Mouse (Mus musculus) right cerebral cortex, postnatal 36 days (tissue): ENCODE measurements around the gene Ston1.

Source experiments
- DNase-seq, 2 experiments: peaks; one replicate each; pipeline ENCODE4 v3.0.0; 2022; ENCODE audit warnings: low spot score in 2 of 2, mixed read lengths in 1 of 2

Ston1 gene

DNA sequence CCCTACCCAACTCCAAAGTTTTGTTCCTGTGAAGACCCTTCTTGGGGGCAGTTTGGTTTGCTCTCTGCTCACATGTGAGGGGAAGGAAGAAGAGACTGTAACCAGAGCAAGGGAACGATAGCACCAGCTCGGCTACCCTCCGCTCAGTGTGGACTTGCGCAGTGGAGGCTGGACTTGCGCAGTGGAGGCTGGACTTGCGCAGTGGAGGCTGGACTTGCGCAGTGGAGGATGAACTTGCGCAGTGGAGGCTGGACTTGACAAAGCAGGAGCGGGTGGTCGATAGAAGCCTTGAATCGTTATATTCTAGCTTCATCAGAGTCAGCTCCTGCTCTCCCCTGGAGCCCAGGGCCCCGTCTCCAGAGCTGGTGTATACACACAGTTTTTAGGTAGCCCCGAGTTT, 27.9 kb downstream of the Ston1 start:
- DNase-seq: no peak

DNA sequence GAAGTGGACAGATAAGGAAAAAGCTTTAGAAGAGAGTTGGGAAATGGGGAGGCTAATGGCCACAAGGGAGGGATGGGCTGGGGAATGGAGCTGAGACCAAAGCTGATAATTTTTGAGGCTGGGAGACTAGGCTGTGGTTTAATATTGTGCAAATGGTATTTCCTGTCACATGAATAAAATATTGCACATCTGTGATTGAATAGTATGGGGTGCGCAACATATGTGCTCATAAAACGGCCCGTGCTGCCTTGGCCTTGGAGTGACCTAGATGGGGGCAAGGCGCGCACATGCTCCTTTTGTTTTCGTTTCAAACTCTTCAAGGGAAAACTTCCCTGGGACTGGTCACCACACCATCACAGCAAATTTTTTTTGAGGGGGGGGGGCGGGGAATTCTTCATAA, 28.4 kb downstream of the Ston1 start:
- DNase-seq: no peak

DNA sequence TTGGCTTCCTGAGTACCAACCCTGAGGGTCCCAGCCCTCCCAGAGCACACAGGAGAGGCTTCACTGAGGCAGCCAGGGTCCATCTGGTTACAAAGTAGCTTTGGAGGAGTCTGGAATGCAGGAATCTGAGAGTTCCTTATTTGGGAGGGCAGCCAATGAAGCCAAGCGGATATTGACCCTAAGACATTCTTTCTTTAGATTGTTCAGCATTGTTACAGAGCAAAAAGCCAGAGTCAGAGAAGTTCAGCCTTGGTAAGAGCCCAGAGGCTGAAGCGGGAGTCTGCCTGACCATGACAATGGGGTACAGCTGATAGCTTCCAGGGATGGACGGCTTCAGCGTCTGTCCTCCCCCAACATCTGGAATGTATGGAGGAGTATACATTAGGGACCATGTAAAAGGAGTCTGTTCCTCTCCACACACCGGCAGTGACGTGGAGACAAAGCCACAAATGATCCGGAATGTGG, 28.9 kb downstream of the Ston1 start:
- DNase-seq: no peak

DNA sequence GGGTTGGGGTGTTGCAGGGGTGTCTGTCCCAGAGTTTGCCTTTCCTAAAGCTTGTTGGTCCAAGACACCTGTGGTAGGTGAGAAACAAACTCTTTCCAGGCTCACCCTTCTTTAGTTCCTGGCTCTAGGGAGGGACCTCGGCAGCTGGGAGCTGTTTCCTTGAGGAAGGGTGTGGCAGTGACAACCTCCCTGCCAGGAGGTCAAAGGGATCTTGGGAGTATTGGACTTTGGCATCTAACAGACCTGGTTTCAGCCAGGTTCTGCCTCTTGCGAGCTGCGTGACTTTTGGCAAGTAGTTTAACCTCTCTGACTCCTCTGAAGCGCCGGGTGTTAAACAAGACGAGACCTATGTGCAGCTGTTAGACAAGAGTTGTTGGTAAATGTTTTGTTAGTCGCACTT, 29.7 kb downstream of the Ston1 start:
- no peak for DNase-seq

DNA sequence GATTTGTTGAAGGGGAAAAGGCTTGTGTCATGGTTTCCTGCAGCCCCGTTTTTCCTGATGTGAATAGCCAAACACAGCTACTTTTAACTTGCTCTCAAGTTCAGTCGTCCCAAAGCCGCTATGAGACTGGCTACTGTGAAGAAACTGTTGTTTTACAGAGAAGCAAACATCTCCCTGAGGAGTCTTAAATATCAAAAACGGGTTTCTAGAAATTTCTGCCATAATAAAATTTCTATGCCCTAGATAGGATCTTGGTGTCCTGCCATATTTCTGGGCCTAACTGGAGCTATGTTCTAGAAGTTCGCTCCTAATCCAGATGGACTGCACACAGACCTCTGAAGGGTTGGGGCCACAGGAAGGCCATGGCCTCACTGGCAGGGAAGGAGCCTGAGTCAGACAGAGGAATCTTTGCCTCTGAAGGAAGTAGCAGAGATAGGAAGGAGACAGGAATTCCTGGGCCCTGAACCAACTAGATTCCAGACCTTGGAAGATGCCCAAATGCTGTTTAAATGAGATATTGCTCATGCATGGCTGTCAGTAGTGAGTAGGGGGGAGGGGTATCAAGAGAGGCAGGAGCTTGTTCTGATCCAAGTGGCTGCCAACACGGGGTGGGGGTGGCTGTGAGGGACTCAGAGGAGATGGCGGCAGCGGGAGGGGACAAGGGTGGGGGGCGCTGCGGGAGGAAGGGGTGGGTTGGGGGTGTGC, 31.3 kb downstream of the Ston1 start:
- DNase-seq: no peak

DNA sequence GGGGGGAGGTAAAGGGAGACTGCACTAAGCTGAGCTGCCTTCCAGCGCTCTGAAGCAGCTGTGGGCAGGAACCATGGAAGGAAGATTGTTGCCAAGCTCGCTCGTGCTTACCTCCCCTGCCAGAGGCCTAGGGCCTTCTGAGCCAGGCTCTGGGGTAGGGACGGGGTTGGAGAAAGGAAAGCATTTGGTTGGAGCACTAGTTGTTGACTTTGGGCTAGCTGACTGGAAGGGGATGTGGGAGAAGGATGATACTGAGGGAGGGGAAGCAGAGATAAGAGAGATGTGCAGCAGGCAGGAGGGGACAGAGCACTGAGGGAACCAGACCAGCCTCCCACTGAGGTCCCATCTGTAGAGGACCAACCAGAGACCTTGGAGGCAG, 31.9 kb downstream of the Ston1 start:
- DNase-seq: no peak

DNA sequence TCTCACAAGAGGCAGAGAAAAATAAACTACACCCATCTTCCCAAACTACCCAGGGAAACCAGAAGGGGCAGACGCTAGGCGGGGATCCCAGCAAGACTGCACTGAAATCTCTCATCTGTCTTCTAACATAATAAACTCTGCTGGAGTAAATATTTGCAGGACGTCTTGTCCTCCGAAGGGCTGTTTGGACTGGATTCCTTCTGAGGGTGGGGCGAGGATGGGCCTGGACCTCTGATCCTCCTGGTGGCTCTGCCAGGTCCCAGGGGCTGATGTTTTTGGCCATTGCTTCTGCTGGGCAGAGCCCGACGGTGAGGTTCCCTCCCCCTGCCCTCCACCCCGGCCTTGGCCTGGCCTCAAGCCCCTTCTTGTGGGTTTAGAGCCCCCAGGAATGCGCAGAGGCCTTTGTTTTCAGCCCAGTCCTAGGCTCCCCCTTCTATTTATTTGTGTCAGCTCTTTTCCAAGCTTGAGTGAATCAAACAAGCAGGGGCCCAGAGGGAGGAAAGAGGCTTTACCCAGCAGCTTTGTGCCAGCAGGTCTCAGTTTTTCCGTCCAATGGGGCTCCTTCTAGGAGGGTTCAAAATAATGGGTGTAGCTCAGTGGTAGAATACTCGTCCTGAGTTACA, 32.6 kb downstream of the Ston1 start:
- DNase-seq: no peak

DNA sequence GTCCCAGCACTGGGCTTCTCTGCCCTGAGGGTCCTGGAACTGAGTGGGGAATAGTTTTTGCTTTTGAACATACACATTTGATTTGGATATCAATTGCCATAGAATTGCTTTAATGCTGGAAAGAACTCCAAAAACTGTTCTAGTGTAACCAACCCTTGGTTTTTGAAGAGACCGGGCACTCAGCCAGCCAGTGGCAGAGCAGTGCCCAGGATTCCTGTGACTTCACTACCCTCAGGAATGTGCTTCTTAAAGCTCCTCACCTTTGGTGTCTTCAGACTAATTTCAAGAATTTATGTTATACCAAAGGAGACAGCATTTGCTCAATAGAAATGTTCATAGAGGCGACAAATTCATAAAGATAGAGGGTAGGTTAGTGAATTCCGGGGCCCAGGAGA, 33.1 kb downstream of the Ston1 start:
- DNase-seq: no peak

DNA sequence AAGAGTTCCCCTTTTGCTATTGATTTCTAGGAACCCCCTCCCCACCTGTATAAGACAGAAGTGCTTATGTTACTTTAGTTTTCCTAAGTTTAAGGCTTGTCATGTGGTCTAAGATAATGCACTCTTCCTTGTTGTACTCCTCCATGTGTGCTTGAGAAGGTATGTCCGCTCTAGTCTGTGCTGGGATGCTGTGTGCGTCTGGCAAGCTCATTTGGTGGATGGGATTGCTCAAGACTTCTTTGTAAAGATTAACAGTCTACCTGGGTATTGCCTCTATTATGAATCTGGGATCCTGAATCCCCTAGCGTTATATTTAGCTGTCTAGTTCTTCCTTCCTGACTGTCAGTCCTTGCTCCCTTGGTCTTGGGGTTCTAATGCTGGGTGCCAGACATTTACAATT, 35.1 kb downstream of the Ston1 start:
- no peak for DNase-seq

DNA sequence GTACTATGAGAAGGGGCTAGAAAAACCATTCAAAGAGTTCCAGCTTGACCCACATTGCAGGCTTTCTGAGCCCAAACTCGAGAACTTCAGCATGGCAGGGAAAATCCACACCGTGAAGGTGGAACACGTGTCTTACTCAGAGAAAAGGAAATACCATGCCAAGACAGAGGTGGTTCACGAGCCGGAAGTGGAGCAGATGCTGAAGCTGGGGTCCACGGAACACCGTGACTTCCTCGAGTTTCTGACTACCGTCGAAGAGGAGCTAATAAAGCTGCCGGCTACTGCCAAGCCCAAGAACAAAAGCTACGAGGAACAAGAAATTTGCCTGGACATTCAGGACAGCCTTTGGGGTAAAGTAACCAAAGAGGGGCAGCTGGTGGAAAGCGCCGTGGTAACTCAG, 38.6 kb downstream of the Ston1 start:
- no peak for DNase-seq

DNA sequence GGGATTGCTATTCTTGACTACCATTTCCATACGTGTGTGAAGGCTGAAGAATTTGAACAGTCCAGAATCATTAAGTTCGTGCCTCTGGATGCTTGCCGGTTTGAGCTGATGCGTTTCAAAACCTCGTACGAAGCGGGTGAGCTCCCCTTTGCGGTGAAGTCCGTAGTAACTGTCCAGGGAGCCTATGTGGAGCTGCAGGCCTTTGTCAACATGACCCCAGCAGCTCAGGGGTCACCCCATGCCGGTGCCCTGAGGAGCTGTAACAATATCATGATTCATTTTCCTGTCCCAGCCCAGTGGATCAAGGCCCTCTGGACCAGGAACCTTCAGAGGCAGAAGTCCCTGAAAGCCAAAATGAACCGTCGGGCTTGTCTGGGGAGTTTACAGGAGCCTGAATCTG, 39.1 kb downstream of the Ston1 start:
- DNase-seq: no peak

DNA sequence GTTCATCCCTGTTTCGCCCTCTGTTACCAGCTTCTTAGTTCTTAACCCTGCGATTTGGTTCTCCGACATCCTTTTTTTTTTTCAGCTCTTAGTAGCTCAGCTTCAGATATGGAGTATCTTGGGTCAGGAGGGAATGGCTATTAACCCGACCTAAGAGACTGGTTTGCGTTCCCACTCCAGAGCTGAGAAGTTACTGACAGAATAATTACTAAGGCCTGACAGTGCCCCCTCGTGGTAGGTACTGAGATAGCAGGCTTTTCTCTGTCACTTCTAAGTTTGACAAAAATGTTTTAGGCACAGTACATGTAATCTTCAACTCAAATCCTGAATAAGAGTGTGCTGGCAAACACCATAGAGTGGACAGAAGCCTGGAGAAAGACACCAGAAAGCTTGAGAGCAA, 43.5 kb downstream of the Ston1 start:
- DNase-seq: peak; percentile 39 to 62

DNA sequence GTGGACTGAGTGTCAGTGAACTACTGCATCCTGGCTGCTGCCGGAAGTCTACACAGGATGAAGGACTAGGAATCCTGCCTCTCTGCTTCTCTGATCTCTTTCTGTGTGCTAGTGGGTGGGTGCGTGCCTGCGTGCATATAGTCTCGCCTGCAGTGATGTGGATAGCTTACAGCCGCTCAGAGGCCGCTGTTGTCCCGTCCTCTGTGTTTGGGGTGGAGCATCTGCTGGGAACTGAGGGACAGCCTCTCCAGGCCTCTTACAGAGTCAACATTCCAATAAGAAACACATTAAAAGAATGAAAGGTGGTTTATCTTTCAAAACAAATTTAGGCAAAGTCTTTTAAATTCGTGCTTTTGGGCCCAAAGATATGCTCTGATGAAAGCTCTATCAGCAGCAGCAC, 44.4 kb downstream of the Ston1 start:
- DNase-seq: no peak

DNA sequence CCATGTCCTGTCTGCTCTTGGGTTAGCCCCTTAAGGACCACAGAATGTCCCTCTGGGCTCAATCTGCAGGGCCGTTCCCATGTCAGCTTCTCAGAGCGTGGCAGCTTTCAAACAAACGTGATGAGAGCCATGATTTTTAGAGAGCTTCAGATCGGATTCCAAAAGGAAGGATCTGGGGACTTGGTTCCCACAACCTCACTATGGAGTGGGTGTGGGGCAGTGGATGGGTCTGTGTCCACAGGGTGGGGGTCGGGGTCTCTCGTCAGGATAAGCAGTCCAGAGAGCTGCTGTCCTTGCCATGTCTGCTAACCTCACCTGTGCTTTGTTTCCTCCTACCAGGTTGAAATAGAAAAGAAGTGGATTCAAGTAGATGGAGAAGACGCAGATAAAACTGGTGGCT, 47.4 kb downstream of the Ston1 start:
- no peak for DNase-seq

DNA sequence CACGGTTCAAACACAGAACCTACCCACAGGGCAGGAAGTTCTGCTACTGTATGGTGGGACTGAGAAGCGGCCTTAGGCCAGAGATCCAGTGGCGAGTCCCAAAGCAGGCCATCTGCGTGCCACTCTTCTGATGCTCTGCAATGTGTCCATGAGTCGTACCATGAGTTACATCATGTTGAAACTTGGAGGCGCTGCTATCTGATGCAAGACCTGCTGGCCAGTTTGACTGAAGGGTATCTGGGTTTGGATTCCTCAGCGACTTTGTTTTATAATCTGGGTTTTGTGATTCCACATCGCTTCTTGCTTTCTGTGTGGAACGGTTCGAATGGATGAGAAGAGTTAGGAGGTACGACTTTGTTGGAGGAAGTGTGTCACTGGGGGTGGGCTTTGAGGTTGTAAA, 47.8 kb downstream of the Ston1 start:
- DNase-seq: no peak

DNA sequence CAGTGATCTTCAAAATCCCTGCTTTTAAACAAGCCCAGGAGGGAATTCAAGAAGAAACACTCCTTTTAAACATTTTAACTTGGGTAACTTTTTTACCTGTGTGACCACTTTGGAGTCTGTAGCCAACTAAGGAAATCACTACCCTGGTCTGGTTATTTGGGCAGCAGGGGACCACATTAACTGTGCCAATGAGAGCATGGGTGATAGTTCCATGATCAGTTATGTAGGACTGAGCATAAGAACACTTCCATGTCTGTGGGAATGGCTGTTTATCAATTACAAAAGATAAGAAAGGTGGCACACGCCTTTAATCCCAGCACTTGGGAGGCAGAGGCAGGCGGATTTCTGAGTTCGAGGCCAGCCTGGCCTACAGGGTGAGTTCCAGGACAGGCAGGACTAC, 49.7 kb downstream of the Ston1 start:
- DNase-seq: no peak

DNA sequence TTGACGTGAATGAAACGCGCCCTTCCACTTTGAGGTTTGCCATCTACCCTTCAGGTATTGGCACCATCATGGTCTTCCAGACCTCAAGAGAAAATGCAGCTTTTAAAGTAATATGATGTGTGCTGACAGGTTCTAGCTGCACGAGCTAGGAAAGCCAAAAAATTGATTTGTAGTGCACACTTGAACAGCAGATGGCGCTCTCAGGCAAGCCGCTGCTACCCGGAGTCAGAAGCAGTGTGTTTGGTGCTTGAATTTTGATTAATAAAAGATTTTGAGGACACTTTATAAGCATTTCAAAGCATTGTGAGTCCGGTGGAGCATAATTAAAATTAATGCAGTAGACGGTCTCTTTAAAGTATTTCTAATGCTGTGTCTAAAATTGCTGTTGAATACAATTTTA, 54.5 kb downstream of the Ston1 start:
- DNase-seq: peak; percentile 56 to 58

DNA sequence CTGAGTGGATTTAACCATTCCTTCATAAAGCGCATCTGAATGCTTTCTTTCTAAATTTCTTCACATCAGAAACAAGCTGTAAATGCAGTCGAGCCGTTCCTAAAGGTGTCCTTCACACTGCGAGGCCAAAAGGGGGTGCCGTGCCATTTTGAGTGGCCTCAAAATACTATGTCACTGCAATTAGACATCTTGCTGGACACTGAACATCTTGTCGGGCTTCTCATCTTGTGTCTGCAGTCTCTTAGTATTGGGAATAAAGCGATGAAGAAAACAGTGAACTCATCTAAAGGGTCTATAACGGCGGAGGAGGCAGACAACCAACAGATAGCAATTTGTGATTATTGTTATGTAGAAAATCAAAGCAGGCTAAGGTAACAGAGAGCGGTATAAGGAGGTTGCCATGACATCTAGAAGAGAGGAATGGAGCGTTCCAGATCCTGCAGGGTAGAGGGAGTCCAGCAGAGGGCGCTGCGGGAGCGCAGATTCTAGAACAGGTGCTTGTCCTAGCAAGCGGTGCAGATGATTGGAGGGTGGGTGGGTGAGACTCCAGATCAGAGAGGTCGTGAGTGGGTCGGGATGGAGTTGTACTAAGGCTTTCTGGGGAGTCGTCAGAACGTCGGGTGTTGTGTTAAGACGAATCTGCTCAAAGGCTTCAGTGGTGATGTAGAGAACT, 55.4 kb downstream of the Ston1 start:
- DNase-seq: peak; percentile 78 to 81

DNA sequence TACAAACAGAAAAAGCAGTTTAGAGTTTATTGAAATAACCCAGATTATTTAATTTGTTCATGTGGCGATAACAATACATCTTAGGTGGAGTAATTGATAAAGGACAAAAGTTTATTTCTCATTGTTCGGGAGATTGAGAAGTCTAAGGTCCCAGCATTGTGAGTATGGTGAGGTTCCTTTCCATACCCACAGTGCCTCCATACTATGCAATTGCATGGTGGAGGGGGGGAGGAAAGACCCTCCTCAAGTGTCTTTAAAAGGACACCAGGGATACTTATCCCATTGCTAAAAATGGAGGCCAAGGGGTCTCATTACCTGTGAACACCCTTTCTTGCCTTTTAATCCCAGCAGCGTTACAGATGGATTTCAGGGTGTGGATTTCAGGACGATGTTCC, 55.9 kb downstream of the Ston1 start:
- no peak for DNase-seq

DNA sequence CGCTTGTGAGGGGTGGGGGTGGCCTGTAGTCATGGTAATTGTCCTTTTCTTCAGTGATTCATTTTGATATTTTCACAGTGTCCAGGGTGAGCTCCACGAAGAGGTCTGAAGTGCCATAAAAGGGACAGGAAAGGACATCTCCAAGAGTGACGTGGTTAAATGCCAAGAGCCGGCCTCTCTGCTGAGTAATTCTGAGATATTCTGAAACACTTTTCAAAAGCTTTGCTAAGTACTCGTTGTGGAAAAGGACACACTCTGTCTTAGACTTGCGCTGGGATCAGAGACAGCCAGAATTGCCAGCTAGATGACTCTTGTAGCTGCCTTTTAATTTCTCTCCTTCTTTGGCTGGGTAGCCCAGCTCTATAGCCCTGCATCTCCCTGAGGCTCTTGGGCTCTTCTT, 61.0 kb downstream of the Ston1 start:
- no peak for DNase-seq

DNA sequence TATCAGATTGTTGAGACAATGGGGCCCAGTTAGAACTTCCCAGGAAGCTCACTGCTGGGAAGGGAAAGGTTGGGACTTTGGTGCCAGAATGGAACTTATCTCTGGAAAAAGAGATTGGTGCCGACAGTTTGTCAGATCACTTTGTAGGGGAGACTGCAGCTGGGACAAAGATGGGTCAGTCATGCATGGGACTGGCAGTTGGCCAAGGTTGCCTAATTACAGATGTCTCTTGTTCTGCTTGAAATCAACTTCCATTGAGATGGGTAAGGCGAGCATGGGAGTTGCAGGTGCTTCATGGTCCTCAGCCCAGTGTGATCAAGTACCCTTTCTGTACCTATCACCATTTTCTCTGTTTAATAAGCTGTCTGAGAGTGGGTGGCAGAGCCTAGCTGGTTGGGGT, 68.6 kb downstream of the Ston1 start:
- DNase-seq: no peak

DNA sequence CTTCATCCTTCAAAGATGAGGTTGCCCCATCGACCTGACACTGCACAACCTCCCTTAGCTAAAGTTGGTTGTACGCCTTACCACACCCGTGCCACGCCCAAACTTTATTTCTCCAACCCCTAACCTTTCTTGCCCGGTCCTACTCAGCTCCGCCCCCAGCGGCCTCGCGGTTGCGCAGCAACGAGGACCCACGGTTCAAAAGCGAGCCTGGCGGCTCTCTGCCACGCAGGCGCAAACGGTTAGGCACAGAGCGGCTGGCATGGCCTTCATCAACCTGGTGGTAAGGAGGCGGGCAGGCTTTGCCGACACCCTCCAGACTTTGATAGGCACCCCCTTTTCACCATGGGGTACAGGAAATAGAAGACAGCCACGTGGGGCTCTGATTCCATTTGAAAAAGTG, 71.0 kb downstream of the Ston1 start, which contains the start of gene Gtf2a1l:
Gene Gtf2a1l, plus strand, starts transcription at position 209 of the 400 bp plus-strand sequence.
- DNase-seq: peak in 1 of 2 experiments; percentile 35

DNA sequence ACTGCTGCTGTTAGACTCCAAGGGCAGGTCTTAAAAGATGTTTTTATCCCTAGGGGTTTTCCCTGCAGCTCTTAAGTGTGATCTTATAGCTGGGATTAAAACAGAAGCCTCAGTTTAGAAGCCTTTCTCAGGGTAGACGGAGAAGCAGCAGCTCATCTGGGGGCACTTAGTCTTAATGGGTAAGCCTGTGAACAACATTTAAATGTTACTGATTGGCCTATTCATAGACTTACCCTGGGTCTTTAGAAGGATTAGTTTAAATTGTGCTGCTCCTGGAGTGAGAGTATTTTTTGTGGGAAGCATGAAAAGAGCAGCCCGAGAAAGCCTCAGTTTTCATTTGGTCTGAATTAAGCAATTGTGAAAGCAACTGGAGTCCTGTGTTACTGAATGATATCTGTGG, 72.4 kb downstream of the Ston1 start:
- DNase-seq: no peak
